Mouse (Mus musculus): ENCODE measurements around the gene Crip1. TPM values are rescaled to one million over a fixed set of nuclear protein-coding genes. Genes with fewer than 3 reads are reported as not detected.

Gene Crip1
- polyA plus RNA-seq, 1 experiment = 79.5 TPM

GRCm38 (mm10) chr12:113201301-113201700 lies 55.2 kb downstream of the Crip1 start:
- TF ChIP-seq EP300 (IDR thresholded peaks at IDR 0.05; ENCODE audit: insufficient read depth, low read depth, low read length) (no peak), POLR2A (IDR thresholded peaks at IDR 0.05; ENCODE audit: insufficient read depth, low read length) (no peak), CTCF (IDR thresholded peaks at IDR 0.05; ENCODE audit: low read depth, low read length) (no peak)
- H3K9me3 ChIP-seq (replicated peaks; ENCODE audit: control insufficient read depth, insufficient read depth, low read length, poor library complexity, severe bottlenecking) = peaks cover 25% of the 10 kb centered on the region
- H3K9ac ChIP-seq (ENCODE audit: low read depth, poor library complexity, severe bottlenecking) = no peak overlapping the region
- H3K27me3 ChIP-seq (ENCODE audit: control insufficient read depth, insufficient read depth, low read length, poor library complexity, severe bottlenecking) = no peaks in the 10 kb centered on the region
- H3K4me1 ChIP-seq (ENCODE audit: control insufficient read depth, insufficient read depth, low read length) = no peaks in the 10 kb centered on the region
- H3K27ac ChIP-seq (ENCODE audit: insufficient read depth, low read length) = no peak overlapping the region
- no peak overlapping the region for H3K4me3 ChIP-seq (ENCODE audit: low read depth, low read length)
- no peaks in the 10 kb centered on the region for H3K36me3 ChIP-seq (ENCODE audit: control insufficient read depth, insufficient read depth, low read length, poor library complexity, severe bottlenecking)

GRCm38 (mm10) chr12:113202008-113202407 lies 55.9 kb downstream of the Crip1 start:
- TF ChIP-seq POLR2A (IDR thresholded peaks at IDR 0.05; ENCODE audit: insufficient read depth, low read length) (no peak), EP300 (IDR thresholded peaks at IDR 0.05; ENCODE audit: insufficient read depth, low read depth, low read length) (no peak), CTCF (IDR thresholded peaks at IDR 0.05; ENCODE audit: low read depth, low read length) (no peak)
- Histone ChIP-seq H3K4me3 (ENCODE audit: low read depth, low read length) (no peak overlapping the region), H3K9ac (ENCODE audit: low read depth, poor library complexity, severe bottlenecking) (no peak overlapping the region), H3K36me3 (ENCODE audit: control insufficient read depth, insufficient read depth, low read length, poor library complexity, severe bottlenecking) (no peaks in the 10 kb centered on the region), H3K4me1 (ENCODE audit: control insufficient read depth, insufficient read depth, low read length) (no peaks in the 10 kb centered on the region), H3K27me3 (ENCODE audit: control insufficient read depth, insufficient read depth, low read length, poor library complexity, severe bottlenecking) (no peaks in the 10 kb centered on the region), H3K27ac (ENCODE audit: insufficient read depth, low read length) (no peak overlapping the region), H3K9me3 (replicated peaks; ENCODE audit: control insufficient read depth, insufficient read depth, low read length, poor library complexity, severe bottlenecking) (peaks cover 25% of the 10 kb centered on the region)

Other genes with a start within 250 kb of the Crip1 start
- gene Jag2, start 216.5 kb upstream of the Crip1 start, polyA plus RNA-seq (2011; ENCODE audit: insufficient read depth, insufficient read length, low read depth, missing spikeins) = 47.6 and 50.9 TPM in 2 replicates
- gene Nudt14, start 204.2 kb upstream of the Crip1 start, polyA plus RNA-seq (2011; ENCODE audit: insufficient read depth, insufficient read length, low read depth, missing spikeins) = 47.5 and 48.8 TPM in 2 replicates
- gene Btbd6, start 169.8 kb upstream of the Crip1 start, polyA plus RNA-seq (2011; ENCODE audit: insufficient read depth, insufficient read length, low read depth, missing spikeins) = 10.4 and 11.0 TPM in 2 replicates
- 24.5 and 24.7 TPM in 2 replicates for gene Brf1, start 145.6 kb upstream of the Crip1 start, polyA plus RNA-seq (2011; ENCODE audit: insufficient read depth, insufficient read length, low read depth, missing spikeins)
- 20.7 and 23.8 TPM in 2 replicates for gene Pacs2, start 131.8 kb upstream of the Crip1 start, polyA plus RNA-seq (2011; ENCODE audit: insufficient read depth, insufficient read length, low read depth, missing spikeins)
- gene Tex22, start 71.8 kb upstream of the Crip1 start, polyA plus RNA-seq (2011; ENCODE audit: insufficient read depth, insufficient read length, low read depth, missing spikeins) = not detected in 2 replicates
- 100 and 108 TPM in 2 replicates for gene Mta1, start 48.0 kb upstream of the Crip1 start, polyA plus RNA-seq (2011; ENCODE audit: insufficient read depth, insufficient read length, low read depth, missing spikeins)
- gene Crip2, start 6.1 kb upstream of the Crip1 start, polyA plus RNA-seq (2011; ENCODE audit: insufficient read depth, insufficient read length, low read depth, missing spikeins) = 87.1 and 96.6 TPM in 2 replicates
- 24.5 and 38.2 TPM in 2 replicates for gene Tedc1, start 10.1 kb downstream of the Crip1 start, polyA plus RNA-seq (2011; ENCODE audit: insufficient read depth, insufficient read length, low read depth, missing spikeins)
- gene Tmem121, start 39.6 kb downstream of the Crip1 start, polyA plus RNA-seq (2011; ENCODE audit: insufficient read depth, insufficient read length, low read depth, missing spikeins) = 4.8 and 5.2 TPM in 2 replicates